Comparison of ENCODE assay signal across 10 mouse cellular contexts in genomic region chr2:93282636-93283035, GRCm38 (mm10). TPM values are rescaled to one million over a fixed set of nuclear protein-coding genes. Genes with fewer than 3 reads are reported as not detected.
DNase-seq lines count a peak whose midpoint lies in the region; ATAC-seq and TF ChIP-seq lines count a peak whose summit lies in the region.
"Had no signal": no experiment of that assay in that cellular context is flagged by ENCODE, and none has a peak within 500 bp of the region (broad histone marks: within the 10 kb centered on the region; RNA-seq: fewer than 3 reads in every experiment).

No protein-coding gene starts in this region.

- ATAC-seq in heart, embryonic 11.5 days (replicated peaks; ENCODE audit: insufficient number of reproducible peaks, low FRiP score, low TSS enrichment): no peak
- ATAC-seq in midbrain, embryonic 11.5 days (ENCODE audit: low FRiP score): no peak
- no peak for ATAC-seq in midbrain, postnatal 0 days (ENCODE audit: low FRiP score)
- ATAC-seq in stomach, embryonic 16.5 days (ENCODE audit: insufficient read depth, low FRiP score): no peak

- TF ChIP-seq CTCF in midbrain, postnatal 0 days (IDR thresholded peaks at IDR 0.05): no peak
- no peak for TF ChIP-seq CTCF in gastrocnemius, adult 2 months (IDR thresholded peaks at IDR 0.05)

- H3K9ac ChIP-seq in heart, embryonic 11.5 days (ENCODE audit: low read depth, low read length): peak overlapping the region; percentile 12
- H3K9ac ChIP-seq in midbrain, embryonic 11.5 days (ENCODE audit: low read length): no peak overlapping the region; the same call in 1 of the 2 replicates
- H3K9ac ChIP-seq in midbrain, postnatal 0 days (replicated peaks; ENCODE audit: low read length, poor library complexity, severe bottlenecking): no peak overlapping the region
- H3K9ac ChIP-seq in stomach, embryonic 16.5 days (ENCODE audit: low read length): 0 out of 2 replicates have a peak overlapping the region, but pooled peaks have one; percentile 4
- H3K9ac ChIP-seq: hindbrain, embryonic 15.5 days had no signal

- no peak overlapping the region for H3K4me2 ChIP-seq in heart, embryonic 11.5 days
- H3K4me2 ChIP-seq in midbrain, embryonic 11.5 days: no peak overlapping the region
- no peak overlapping the region for H3K4me2 ChIP-seq in midbrain, postnatal 0 days (ENCODE audit: low read depth, low read length, poor library complexity, severe bottlenecking)
- no peak overlapping the region for H3K4me2 ChIP-seq in stomach, embryonic 16.5 days (ENCODE audit: low read depth, low read length)
- H3K4me2 ChIP-seq: hindbrain, embryonic 15.5 days had no signal

- no peaks in the 10 kb centered on the region for H3K36me3 ChIP-seq in heart, embryonic 11.5 days (ENCODE audit: control insufficient read depth, insufficient read depth, low read length)
- no peaks in the 10 kb centered on the region for H3K36me3 ChIP-seq in midbrain, embryonic 11.5 days (ENCODE audit: control insufficient read depth, insufficient read depth, low read length)
- no peaks in the 10 kb centered on the region for H3K36me3 ChIP-seq in midbrain, postnatal 0 days (ENCODE audit: insufficient read depth, low read length)
- no peaks in the 10 kb centered on the region for H3K36me3 ChIP-seq in stomach, embryonic 16.5 days (ENCODE audit: control insufficient read depth, insufficient read depth, low read length)
- H3K36me3 ChIP-seq: hindbrain, embryonic 15.5 days had no signal

- peak overlapping the region; percentile 42 for H3K27ac ChIP-seq in heart, embryonic 11.5 days (ENCODE audit: low read depth, low read length)
- peak overlapping the region; percentile 91 for H3K27ac ChIP-seq in midbrain, embryonic 11.5 days (ENCODE audit: low read depth, low read length)
- no peak overlapping the region for H3K27ac ChIP-seq in midbrain, postnatal 0 days (ENCODE audit: low read depth, low read length)
- no peak overlapping the region; the same call in 1 of the 2 replicates for H3K27ac ChIP-seq in stomach, embryonic 16.5 days (ENCODE audit: low read length)
- no peak overlapping the region for H3K27ac ChIP-seq in gastrocnemius, adult 2 months
- H3K27ac ChIP-seq: hindbrain, embryonic 15.5 days had no signal

- intact Hi-C loops in gastrocnemius, adult 2 months (cut with DNase I): no loop called here

- H3K4me3 ChIP-seq in heart, embryonic 11.5 days (ENCODE audit: low read depth, low read length): no peak overlapping the region
- H3K4me3 ChIP-seq in midbrain, embryonic 11.5 days (ENCODE audit: low read depth, low read length): no peak overlapping the region
- no peak overlapping the region for H3K4me3 ChIP-seq in midbrain, postnatal 0 days (ENCODE audit: low read depth, low read length)
- H3K4me3 ChIP-seq in stomach, embryonic 16.5 days (replicated peaks; ENCODE audit: low read length): no peak overlapping the region
- H3K4me3 ChIP-seq in gastrocnemius, adult 2 months: no peak overlapping the region
- H3K4me3 ChIP-seq: hindbrain, embryonic 15.5 days had no signal

- DNase-seq in heart, adult 8-10 months (ENCODE audit: low spot score): no peak
- DNase-seq in midbrain, embryonic 11.5 days (ENCODE audit: low spot score, missing footprints): no peak
- DNase-seq in midbrain, postnatal 0 days (ENCODE audit: low spot score): no peak
- peak; percentile 42 for DNase-seq in kidney, postnatal 14 days
- no peak for DNase-seq in B cell, adult 2 months
- DNase-seq in gastrocnemius, adult 2 months: no peak
- DNase-seq: adrenal gland, adult 8-10 months had no signal

- no peaks in the 10 kb centered on the region for H3K27me3 ChIP-seq in heart, embryonic 11.5 days (ENCODE audit: control insufficient read depth, insufficient read depth, low read length)
- H3K27me3 ChIP-seq in midbrain, embryonic 11.5 days (ENCODE audit: control insufficient read depth, insufficient read depth, low read length): no peaks in the 10 kb centered on the region
- no peaks in the 10 kb centered on the region for H3K27me3 ChIP-seq in midbrain, postnatal 0 days (ENCODE audit: insufficient read depth, low read length)
- no peaks in the 10 kb centered on the region for H3K27me3 ChIP-seq in stomach, embryonic 16.5 days (ENCODE audit: control insufficient read depth, insufficient read depth, low read length)
- H3K27me3 ChIP-seq: hindbrain, embryonic 15.5 days had no signal

- no peaks in the 10 kb centered on the region for H3K9me3 ChIP-seq in heart, embryonic 11.5 days (replicated peaks; ENCODE audit: control insufficient read depth, low read length)
- no peaks in the 10 kb centered on the region for H3K9me3 ChIP-seq in midbrain, embryonic 11.5 days (ENCODE audit: control insufficient read depth, low read length)
- no peaks in the 10 kb centered on the region for H3K9me3 ChIP-seq in midbrain, postnatal 0 days (ENCODE audit: low read length)
- H3K9me3 ChIP-seq in stomach, embryonic 16.5 days (replicated peaks; ENCODE audit: control insufficient read depth, low read length): no peaks in the 10 kb centered on the region
- H3K9me3 ChIP-seq: hindbrain, embryonic 15.5 days had no signal

- peaks cover 82% of the 10 kb centered on the region for H3K4me1 ChIP-seq in heart, embryonic 11.5 days (ENCODE audit: control insufficient read depth, insufficient read depth, low read length)
- peaks cover 92% of the 10 kb centered on the region for H3K4me1 ChIP-seq in midbrain, embryonic 11.5 days (ENCODE audit: control insufficient read depth, insufficient read depth, low read length)
- peaks cover 26% of the 10 kb centered on the region for H3K4me1 ChIP-seq in midbrain, postnatal 0 days (ENCODE audit: insufficient read depth, low read length)
- peaks cover 54% of the 10 kb centered on the region for H3K4me1 ChIP-seq in stomach, embryonic 16.5 days (ENCODE audit: control insufficient read depth, insufficient read depth, low read length)

- WGBS in heart, embryonic 11.5 days (ENCODE audit: insufficient replicate concordance): 62% methylated on average over 4 of the region's 4 CpGs
- 87% methylated on average over 4 of the region's 4 CpGs for WGBS in midbrain, embryonic 11.5 days
- WGBS in midbrain, postnatal 0 days: 86% methylated on average over 4 of the region's 4 CpGs
- WGBS in stomach, embryonic 16.5 days: 79% methylated on average over 4 of the region's 4 CpGs

RNA-seq across cellular contexts. Expression of gene Tspan18, which starts 51.7 kb away (rescaled TPM):
- polyA plus RNA-seq in heart, embryonic 11.5 days (2014; fragmentation: Nextera tagmentation; extraction: Ambion mirVana): 75.5 and 84.5 TPM in 2 replicates
- total RNA-seq in heart, adult 8-10 months (2022): 1 to 10 TPM; 7.3 to 9.9 (median 9.0) TPM
- 47.9 and 48.7 TPM in 2 replicates for polyA plus RNA-seq in midbrain, embryonic 11.5 days (2014; fragmentation: Nextera tagmentation; extraction: Ambion mirVana)
- total RNA-seq in midbrain, postnatal 0 days (2014; rRNA removed): 19.8 and 21.5 TPM in 2 replicates
- 13.2 and 16.5 TPM in 2 replicates for polyA plus RNA-seq in midbrain, postnatal 0 days (2015; fragmentation: Nextera tagmentation; extraction: Ambion mirVana)
- 15.3 and 17.0 TPM in 2 replicates for polyA plus RNA-seq in stomach, embryonic 16.5 days (2015; fragmentation: Nextera tagmentation; extraction: Ambion mirVana)
- 1 to 10 TPM; 1.5 to 2.4 TPM for total RNA-seq in gastrocnemius, adult 2 months (2021)

Comparison
In these comparisons a context has a peak if more than half of its experiments do, and no peak if none do; other contexts are left out.
1. H3K27ac ChIP-seq: peak in heart, embryonic 11.5 days (single experiment) and midbrain, embryonic 11.5 days (single experiment); none in midbrain, postnatal 0 days (single experiment), stomach, embryonic 16.5 days (single experiment) and gastrocnemius, adult 2 months (single experiment).
2. H3K9ac ChIP-seq: peak in heart, embryonic 11.5 days (single experiment) and stomach, embryonic 16.5 days (single experiment); none in midbrain, embryonic 11.5 days (single experiment) and midbrain, postnatal 0 days (single experiment).